Mouse (Mus musculus): ENCODE measurements around the gene Rbms1.

DNA sequence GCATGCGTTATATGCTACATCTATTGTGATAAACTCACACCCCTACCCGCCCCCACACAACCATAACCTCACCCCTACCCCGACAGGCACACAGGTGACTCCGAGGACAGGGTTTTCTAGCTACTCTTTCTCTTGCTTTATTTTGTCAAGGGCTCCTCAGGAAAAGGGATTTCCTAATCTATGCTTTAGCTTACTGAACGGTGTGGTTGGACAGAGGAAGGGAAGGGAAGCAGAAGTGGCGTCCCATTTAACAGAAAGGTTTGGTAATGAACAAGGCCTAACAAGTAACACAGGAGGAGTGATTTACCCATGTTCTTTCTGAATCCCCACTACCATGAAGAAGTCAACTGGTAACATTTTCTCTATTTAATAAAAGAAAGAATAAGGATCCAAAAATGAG lies 159.6 kb downstream of the Rbms1 start:
- TF ChIP-seq HCFC1 (IDR thresholded peaks at IDR 0.05; ENCODE audit: low read depth, low read length) = no peak
- no peak for TF ChIP-seq EP300 (IDR thresholded peaks at IDR 0.05; ENCODE audit: low read depth in 1 of 2, low read length in 2 of 2)
- no peak for TF ChIP-seq ZNF384 (IDR thresholded peaks at IDR 0.05; ENCODE audit: low read depth, low read length)
- no peak for TF ChIP-seq NELFE (IDR thresholded peaks at IDR 0.05; ENCODE audit: low read depth, low read length)
